Mouse (Mus musculus) subcutaneous adipose tissue, adult 2 months (tissue): Measurements from ENCODE around the gene Oosp1. TPM values are rescaled to one million over a fixed set of nuclear protein-coding genes. Genes with fewer than 3 reads are reported as not detected.

ENCODE experiments used
- polyA plus RNA-seq: library from polyadenylated mRNA; depleted of rRNA; stranded (reverse); fragments of >200 nt; gene quantifications from 2 replicates; pipeline ENCODE4 v1.2.3, GENCODE M21; 2012; ENCODE audit warnings: low replicate concordance; rRNA removed

Oosp1 gene
- polyA plus RNA-seq, result not detected in 2 replicates

DNA sequence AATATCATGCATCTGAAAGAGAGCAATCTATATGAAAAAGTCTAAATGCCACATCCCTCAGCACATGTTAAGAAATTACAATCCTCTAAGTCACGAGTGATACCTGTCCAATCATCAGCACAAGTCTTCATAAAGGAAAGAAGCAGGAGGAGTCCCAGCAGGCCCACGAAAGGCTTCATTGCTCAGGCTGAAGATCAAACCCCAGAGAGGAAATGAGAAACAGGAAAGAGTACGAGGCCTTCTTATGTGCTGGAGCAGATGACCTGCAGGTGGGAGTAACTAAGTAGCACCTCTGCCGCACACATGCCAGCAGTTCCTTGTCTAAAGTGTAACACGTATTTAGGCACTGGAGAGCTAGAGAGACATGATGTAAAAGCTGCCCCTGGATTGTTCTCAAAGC lies at the start of gene Oosp1:
Oosp1 (minus strand) TSS at position 312 of the 400 bp plus-strand sequence.

DNA sequence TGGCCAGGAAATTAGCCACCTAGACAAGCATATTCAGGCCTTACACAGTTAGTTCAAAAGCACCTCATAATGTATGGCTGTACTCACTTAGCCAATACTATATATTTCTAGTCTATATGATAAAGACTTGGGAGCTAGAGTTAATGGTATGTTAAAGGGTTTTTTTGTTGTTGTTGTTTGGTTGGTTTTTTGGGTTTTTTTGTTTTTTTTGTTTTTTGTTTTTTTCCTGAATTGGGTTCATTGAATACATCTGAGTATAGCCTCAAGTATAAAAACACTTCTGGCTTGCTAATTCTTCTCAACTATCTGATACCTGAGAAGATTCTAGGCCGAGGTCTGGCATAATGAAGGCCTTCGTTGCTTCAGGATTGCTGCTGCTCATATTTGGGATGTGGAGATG lies 5.8 kb upstream of the Oosp1 start, which contains the start of gene Oosp3:
Oosp3 (plus strand) TSS at position 301 of the 400 bp plus-strand sequence.

DNA sequence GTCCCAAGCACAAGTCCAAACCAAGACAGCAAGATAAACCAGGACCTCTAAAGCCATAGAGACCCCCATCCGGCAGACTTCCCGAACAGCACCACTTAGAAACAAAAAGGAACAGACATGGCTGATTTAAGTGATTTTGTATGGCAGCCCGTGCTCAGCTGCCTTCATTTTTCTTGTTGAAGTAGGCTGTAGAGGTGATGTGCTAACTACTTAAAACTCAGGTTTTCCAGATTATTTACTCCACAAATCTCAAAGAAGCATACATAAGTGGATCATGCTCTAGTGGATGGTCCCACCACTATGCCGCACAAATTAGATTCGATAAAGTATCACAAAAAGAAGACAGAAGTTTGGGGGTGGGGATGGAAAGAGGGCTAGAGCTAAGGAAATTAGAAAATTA lies 30.5 kb downstream of the Oosp1 start, which contains the start of gene Oosp2:
Oosp2 (minus strand) TSS at position 101 of the 400 bp plus-strand sequence.

DNA sequence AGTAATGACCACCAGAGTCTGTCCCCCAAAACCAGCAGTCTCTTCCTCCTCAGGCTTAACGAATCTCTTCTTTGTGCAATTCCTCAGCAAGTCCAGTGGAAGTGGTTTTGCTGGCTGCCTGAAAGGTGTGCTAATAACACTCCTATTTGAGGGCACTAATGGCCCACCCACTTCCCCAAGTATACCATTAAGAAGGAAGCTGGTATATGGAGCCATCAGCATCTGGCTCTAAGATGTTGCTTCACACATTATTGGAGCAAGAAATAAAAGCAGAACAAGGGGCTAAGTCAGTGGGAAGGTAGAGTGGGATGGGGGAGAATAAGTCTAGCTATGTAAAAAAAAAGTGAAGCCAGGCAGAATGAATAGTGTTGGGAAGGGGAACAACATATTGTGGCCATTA lies 50.2 kb downstream of the Oosp1 start, which contains the start of gene Ms4a3:
Ms4a3 (minus strand) TSS at position 120 of the 400 bp plus-strand sequence.

DNA sequence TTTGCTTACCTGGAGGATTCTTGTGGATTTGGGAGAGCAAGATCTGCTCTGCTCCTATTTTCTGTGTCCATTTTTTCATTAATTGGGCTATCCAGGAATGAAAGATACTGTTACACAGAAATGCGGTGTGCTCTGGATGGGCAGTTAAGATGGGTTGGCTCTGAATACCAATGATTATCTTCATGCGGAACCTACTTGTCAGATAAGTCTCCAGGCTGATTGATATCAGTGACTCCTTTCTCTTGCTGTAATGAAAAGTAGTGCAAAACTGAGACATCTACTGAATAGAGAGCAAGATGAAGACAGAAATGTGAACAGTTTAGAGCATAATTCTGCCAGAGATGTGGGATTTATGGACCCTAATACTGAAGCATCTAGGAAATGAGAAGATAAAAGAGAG lies 67.4 kb downstream of the Oosp1 start, which contains the start of gene Ms4a2:
Ms4a2 (minus strand) TSS at position 169 of the 400 bp plus-strand sequence.

Other genes starting within 250 kb of the Oosp1 start
- gene Ms4a4b, start 247.6 kb downstream of the Oosp1 start, polyA plus RNA-seq, result 4.2 and 6.2 TPM in 2 replicates
- gene Ms4a6c, start 221.8 kb downstream of the Oosp1 start, polyA plus RNA-seq, result 7.5 and 13.0 TPM in 2 replicates
- gene Gm8369, start 205.2 kb downstream of the Oosp1 start, polyA plus RNA-seq, result 0.57 and 0.98 TPM in 2 replicates
- 7.5 and 10.6 TPM in 2 replicates for gene Ms4a6b, start 174.6 kb downstream of the Oosp1 start, polyA plus RNA-seq
- gene Ms4a4d, start 154.3 kb downstream of the Oosp1 start, polyA plus RNA-seq, result 23.8 and 25.8 TPM in 2 replicates
- 6.9 and 7.9 TPM in 2 replicates for gene Ms4a6d, start 86.3 kb downstream of the Oosp1 start, polyA plus RNA-seq
- gene Ms4a2, start 67.4 kb downstream of the Oosp1 start, polyA plus RNA-seq, result not detected in 2 replicates
- gene Ms4a3, start 50.3 kb downstream of the Oosp1 start, polyA plus RNA-seq, result not detected in 2 replicates
- not detected in 2 replicates for gene Oosp2, start 30.6 kb downstream of the Oosp1 start, polyA plus RNA-seq
- not detected in 2 replicates for gene Oosp3, start 5.9 kb upstream of the Oosp1 start, polyA plus RNA-seq
- gene Gif, start 56.4 kb upstream of the Oosp1 start, polyA plus RNA-seq, result not detected in 2 replicates
- 18.3 and 19.2 TPM in 2 replicates for gene Mrpl16, start 79.2 kb upstream of the Oosp1 start, polyA plus RNA-seq
- 6.3 and 11.1 TPM in 2 replicates for gene Stx3, start 128.3 kb upstream of the Oosp1 start, polyA plus RNA-seq
- not detected in 2 replicates for gene Olfr1417, start 148.1 kb upstream of the Oosp1 start, polyA plus RNA-seq
- not detected in 2 replicates for gene Olfr1418, start 169.9 kb upstream of the Oosp1 start, polyA plus RNA-seq
- gene Olfr1419, start 184.0 kb upstream of the Oosp1 start, polyA plus RNA-seq, result not detected in 2 replicates
- gene Olfr1420, start 195.4 kb upstream of the Oosp1 start, polyA plus RNA-seq, result not detected in 2 replicates
- 17.1 and 19.7 TPM in 2 replicates for gene Patl1, start 221.2 kb upstream of the Oosp1 start, polyA plus RNA-seq